Mouse (Mus musculus) splenic B cell, adult 2 months (primary cell): Measurements from ENCODE around the gene Jak1.
A peak's percentile ranks its signal among the peaks of the same experiment; 100 is the strongest.
"Not testable (repeated sequence)": the region's sequence is repeated elsewhere in the genome, so short reads cannot be mapped to it uniquely, and the experiment has no call there.

Experiments
- DNase-seq: peaks from one replicate; pipeline ENCODE4 v3.0.0-alpha.2; 2011; ENCODE audit warnings: low read depth, low spot score
- H3K27me3 ChIP-seq: 2 replicates; pipeline ENCODE4 v1.6.1; 2012; ENCODE audit warnings: mild to moderate bottlenecking, low read length, moderate library complexity, mixed read lengths; ENCODE audit not compliant: control insufficient read depth, poor library complexity, insufficient read depth, severe bottlenecking
- H3K36me3 ChIP-seq: 2 replicates; pipeline ENCODE4 v1.6.1; 2012; ENCODE audit warnings: mild to moderate bottlenecking, low read length, moderate library complexity, mixed read lengths; ENCODE audit not compliant: control insufficient read depth, poor library complexity, insufficient read depth, severe bottlenecking

The Jak1 gene

GRCm38 (mm10) chr4:101288292-101288691, 23.2 kb upstream of the Jak1 start:
- DNase-seq = no peak
- H3K36me3 ChIP-seq = no peaks in the 10 kb centered on the region
- no peaks in the 10 kb centered on the region for H3K27me3 ChIP-seq

GRCm38 (mm10) chr4:101286562-101286961, 21.5 kb upstream of the Jak1 start:
- no peaks in the 10 kb centered on the region for H3K36me3 ChIP-seq
- no peak for DNase-seq
- no peaks in the 10 kb centered on the region for H3K27me3 ChIP-seq

- no peaks in the 10 kb centered on the region for H3K27me3 ChIP-seq
- no peaks in the 10 kb centered on the region for H3K36me3 ChIP-seq
- DNase-seq = no peak
Observed at GRCm38 (mm10) chr4:101285906-101286432, 20.9 kb upstream of the Jak1 start.

- no peaks in the 10 kb centered on the region for H3K36me3 ChIP-seq
- DNase-seq = no peak
- no peaks in the 10 kb centered on the region for H3K27me3 ChIP-seq
Observed at GRCm38 (mm10) chr4:101283938-101284337, 18.9 kb upstream of the Jak1 start.

GRCm38 (mm10) chr4:101282237-101282636, 17.2 kb upstream of the Jak1 start:
- Histone ChIP-seq H3K36me3 (no peaks in the 10 kb centered on the region), H3K27me3 (no peaks in the 10 kb centered on the region)
- DNase-seq = no peak

GRCm38 (mm10) chr4:101280119-101280518, 15.0 kb upstream of the Jak1 start:
- DNase-seq = no peak
- Histone ChIP-seq H3K36me3 (no peaks in the 10 kb centered on the region), H3K27me3 (no peaks in the 10 kb centered on the region)

GRCm38 (mm10) chr4:101276456-101277070, 11.5 kb upstream of the Jak1 start:
- Histone ChIP-seq H3K36me3 (no peaks in the 10 kb centered on the region), H3K27me3 (no peaks in the 10 kb centered on the region)
- DNase-seq = peak; percentile 19

GRCm38 (mm10) chr4:101275881-101276280, 10.8 kb upstream of the Jak1 start:
- no peaks in the 10 kb centered on the region for H3K36me3 ChIP-seq
- no peak for DNase-seq
- H3K27me3 ChIP-seq = no peaks in the 10 kb centered on the region

GRCm38 (mm10) chr4:101270734-101271133, 5.7 kb upstream of the Jak1 start:
- DNase-seq = no peak
- no peaks in the 10 kb centered on the region; the same call in 1 of the 2 replicates for H3K27me3 ChIP-seq
- H3K36me3 ChIP-seq = no peaks in the 10 kb centered on the region

GRCm38 (mm10) chr4:101268506-101268905, 3.4 kb upstream of the Jak1 start:
- not testable (repeated sequence) for H3K27me3 ChIP-seq, H3K36me3 ChIP-seq, DNase-seq

GRCm38 (mm10) chr4:101265523-101265922, 441 bp upstream of the Jak1 start:
- Histone ChIP-seq H3K27me3 (no peaks in the 10 kb centered on the region; the same call in 1 of the 2 replicates), H3K36me3 (no peaks in the 10 kb centered on the region)
- DNase-seq = no peak

- H3K36me3 ChIP-seq = no peaks in the 10 kb centered on the region
- no peaks in the 10 kb centered on the region for H3K27me3 ChIP-seq
- no peak for DNase-seq
Observed at GRCm38 (mm10) chr4:101263968-101264740, 928 bp downstream of the Jak1 start.

GRCm38 (mm10) chr4:101261596-101261995, 3.5 kb downstream of the Jak1 start:
- Histone ChIP-seq H3K36me3 (no peaks in the 10 kb centered on the region), H3K27me3 (no peaks in the 10 kb centered on the region)
- DNase-seq = no peak

- DNase-seq = peak; percentile 53
- Histone ChIP-seq H3K36me3 (no peaks in the 10 kb centered on the region), H3K27me3 (no peaks in the 10 kb centered on the region)
Observed at GRCm38 (mm10) chr4:101260744-101261291, 4.3 kb downstream of the Jak1 start.

- no peak for DNase-seq
- Histone ChIP-seq H3K27me3 (no peaks in the 10 kb centered on the region), H3K36me3 (no peaks in the 10 kb centered on the region)
Observed at GRCm38 (mm10) chr4:101256526-101257210, 8.4 kb downstream of the Jak1 start.
